Mouse (Mus musculus) thymus, adult 2 months (tissue): Measurements from ENCODE around the gene Jarid2.

Experiments
- CTCF ChIP-seq: fragments of 200-500 bp; IDR thresholded peaks from 2 replicates; pipeline ENCODE4 v1.5.1; 2012; ENCODE audit warnings: mild to moderate bottlenecking, control low read depth, low read length, moderate library complexity, borderline replicate concordance; ENCODE audit not compliant: control insufficient read depth, poor library complexity, insufficient read depth; ENCODE audit errors: extremely low read depth
- POLR2A ChIP-seq: fragments of 200-500 bp; IDR thresholded peaks from 2 replicates; pipeline ENCODE4 v1.6.1; 2012; ENCODE audit warnings: mild to moderate bottlenecking, low read length, control low read depth, moderate library complexity; ENCODE audit not compliant: control insufficient read depth, poor library complexity, insufficient read depth; ENCODE audit errors: extremely low read depth

DNA sequence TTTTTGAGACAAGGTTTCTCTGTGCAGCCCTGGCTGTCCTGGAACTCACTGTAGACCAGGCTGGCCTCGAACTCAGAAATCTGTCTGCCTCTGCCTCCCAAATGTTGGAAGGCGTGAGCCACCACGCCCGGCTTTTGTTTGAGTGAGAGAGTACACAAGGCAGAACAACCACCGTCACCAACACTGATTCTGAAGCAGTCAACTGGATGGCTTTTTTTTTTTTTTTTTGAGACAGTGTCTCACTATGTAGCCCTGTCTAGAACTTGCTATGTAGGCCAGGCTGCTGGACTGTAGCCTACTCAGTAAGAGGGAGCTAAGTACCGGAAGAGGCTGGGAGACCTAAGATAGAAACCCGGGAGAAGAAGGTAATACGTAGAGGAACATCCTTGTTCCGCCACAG, 11.4 kb upstream of the Jarid2 start:
- TF ChIP-seq POLR2A, result no peak
- TF ChIP-seq CTCF, result no peak
